Mouse (Mus musculus): ENCODE measurements around the gene Rreb1.

DNA sequence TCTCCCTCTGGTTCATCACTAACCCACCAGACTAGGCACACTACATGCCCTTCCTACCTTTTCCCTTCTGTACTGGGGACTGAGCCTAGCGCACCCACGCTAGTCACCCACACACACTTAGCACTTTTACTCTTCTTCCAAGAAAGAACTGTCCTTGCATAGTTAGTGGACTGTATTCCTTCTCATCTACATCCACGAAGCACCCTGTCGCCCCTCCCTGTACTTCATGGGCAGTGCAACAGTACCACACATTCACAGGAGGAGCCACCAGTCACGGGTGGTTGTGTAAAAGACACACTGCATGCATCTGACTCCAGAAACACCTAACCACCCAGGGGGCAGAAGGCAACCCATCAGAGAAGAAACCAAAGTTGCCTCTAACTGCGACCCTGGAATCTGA is 195.8 kb downstream of the Rreb1 start:
- TF ChIP-seq GATA1 (IDR thresholded peaks at IDR 0.05; ENCODE audit: borderline replicate concordance, low read length) = no peak
- no peak for TF ChIP-seq FLI1 (IDR thresholded peaks at IDR 0.05; ENCODE audit: low read length)

Data from megakaryocyte, embryonic 14.5 days (primary cell).